Mouse (Mus musculus) induced T-regulatory cell, adult 2 months (primary cell): ENCODE results near the gene Rps21.
"Not testable (repeated sequence)": the region's sequence is repeated elsewhere in the genome, so short reads cannot be mapped to it uniquely, and the experiment has no call there.

Source experiments
- DNase-seq: peaks from one replicate; pipeline ENCODE4 v3.0.0-alpha.2; 2012; ENCODE audit warnings: low read depth

The Rps21 gene

GRCm38 (mm10) chr2:180229129-180229528 lies 28.0 kb upstream of the Rps21 start:
- DNase-seq, result no peak

DNA sequence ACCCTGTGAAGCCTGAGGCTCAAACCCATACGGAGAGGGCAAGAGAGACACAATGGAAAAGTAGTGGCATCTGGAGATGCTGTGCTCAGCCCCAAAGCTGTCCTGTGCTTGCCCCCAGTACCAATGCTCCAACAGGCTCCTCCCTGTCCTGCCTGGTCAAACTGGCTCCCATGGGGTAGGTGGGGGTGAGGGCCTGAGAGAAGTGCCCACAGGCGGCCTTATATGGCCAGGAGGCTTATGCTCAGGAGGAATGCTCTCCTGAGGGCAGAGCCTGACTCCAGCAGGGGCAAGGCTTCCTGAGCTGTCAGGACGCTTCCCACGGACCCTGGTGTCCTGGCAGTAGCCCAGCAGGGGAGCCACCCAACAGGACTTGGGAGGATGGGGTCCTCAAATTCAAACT lies 26.7 kb upstream of the Rps21 start:
- no peak for DNase-seq

- DNase-seq, result no peak
Measured at GRCm38 (mm10) chr2:180233101-180233904, 23.9 kb upstream of the Rps21 start.

DNA sequence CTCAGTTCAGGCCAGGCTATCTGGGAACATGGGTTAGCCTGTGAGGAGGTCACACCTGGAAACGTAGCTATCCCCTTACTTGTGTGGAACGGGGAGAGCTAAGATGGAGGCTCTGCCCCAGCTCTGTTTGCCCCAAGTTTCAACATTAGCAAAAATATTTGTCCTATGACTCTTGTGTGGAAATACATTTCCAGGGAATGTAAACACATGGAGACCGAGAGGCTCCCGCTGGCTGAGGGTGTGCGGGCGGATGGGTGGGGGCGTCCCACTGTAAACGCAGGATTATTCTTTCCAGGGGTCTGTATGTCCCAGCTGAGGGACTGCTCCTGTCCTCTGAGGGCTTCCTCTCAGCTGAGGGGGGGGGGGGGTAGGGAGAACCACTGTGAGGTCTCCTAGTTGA lies 22.8 kb upstream of the Rps21 start:
- DNase-seq, result no peak

DNA sequence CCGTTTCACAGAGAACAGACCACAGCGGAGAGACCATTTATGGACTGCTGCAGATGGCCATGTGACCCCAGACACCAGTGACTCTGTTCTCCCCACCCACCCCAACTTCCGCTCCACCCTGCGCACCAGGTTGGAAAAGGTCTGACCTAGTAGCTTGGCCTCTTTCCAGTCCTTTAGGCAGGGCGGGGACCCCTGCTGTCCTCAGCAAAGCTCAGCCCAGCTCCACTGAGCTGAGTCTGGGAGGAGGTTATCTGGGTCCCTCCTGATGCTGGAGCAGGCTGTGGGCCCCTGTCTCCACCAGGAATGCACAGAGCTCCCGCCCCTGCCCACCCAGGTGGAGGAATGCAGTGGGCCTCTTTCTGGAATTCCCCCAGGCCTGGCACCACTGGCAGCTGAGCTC lies 22.2 kb upstream of the Rps21 start:
- no peak for DNase-seq

- no peak for DNase-seq
Measured at GRCm38 (mm10) chr2:180235788-180236187, 21.4 kb upstream of the Rps21 start.

DNA sequence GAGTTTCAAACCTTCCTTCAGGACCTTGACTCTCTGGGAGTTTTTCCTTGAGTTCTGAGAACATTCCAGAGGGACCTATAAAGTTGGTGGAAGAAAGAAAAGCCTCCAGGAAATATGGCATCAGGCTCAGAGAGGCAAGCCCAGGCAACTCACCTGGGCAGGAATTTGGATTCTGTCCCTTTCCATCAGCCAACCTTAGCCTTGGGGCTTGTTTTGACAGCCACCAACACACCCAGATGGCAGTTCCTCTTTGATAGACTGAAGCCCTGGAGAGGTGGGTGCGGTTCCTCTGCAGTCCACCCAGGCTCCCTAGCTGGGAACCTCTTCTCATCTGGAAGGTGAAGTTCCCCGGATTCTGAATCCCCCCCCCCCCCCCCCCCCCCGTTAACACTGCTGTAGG lies 20.7 kb upstream of the Rps21 start:
- no peak for DNase-seq

GRCm38 (mm10) chr2:180236930-180237329 lies 20.2 kb upstream of the Rps21 start:
- DNase-seq, result no peak

DNA sequence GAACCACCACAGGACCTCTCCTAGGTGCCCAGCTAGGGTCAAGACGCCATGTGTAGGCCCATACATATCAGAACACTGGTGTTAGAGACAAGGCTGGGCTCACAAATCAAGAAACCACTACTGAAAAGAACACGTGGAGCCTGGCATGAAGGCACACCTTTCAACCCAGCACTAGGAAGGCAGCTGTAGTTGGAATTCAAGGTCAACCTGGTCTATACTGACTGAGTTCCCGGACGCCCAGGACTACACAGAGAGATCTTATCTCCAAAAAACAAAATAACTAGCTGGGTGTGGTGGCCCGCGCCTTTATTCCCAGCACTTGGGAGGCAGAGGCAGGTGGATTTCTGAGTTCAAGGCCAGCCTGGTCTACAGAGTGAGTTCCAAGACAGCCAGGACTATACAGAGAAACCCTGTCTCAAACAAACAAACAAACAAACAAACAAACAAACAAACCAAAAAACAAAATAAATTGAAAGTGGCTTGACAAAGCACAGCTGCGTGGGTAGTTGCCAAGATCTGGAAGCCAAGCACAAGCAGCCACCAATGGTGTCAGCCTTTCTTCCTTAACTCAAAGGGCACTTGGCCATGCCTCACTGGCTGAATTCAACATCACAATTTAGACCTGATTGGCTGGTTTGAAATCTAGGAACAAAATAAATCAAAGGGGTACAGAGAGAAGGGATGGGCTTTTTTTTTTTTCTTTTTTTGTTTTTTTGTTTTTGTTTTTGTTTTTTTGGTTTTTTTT lies 19.4 kb upstream of the Rps21 start:
- no peak for DNase-seq

DNA sequence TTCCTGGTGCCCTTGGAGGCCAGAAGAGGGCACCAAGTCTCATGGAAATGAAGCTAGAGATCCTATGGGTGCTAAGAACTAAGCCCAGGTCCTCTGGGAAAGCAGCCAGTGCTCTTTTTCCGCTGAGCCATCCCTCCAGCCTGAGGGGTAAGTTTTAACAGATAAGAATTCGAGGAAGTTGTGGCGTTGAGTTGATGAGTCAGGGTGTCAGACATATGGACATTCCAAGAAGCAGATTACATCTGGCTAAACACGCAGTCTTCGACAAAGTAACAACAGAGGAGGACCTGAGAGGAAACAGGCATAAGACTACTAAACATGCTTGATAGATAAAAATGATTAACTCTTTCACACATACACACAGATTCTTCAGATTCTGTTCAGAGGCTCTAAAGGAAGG lies 18.6 kb upstream of the Rps21 start:
- no peak for DNase-seq

DNA sequence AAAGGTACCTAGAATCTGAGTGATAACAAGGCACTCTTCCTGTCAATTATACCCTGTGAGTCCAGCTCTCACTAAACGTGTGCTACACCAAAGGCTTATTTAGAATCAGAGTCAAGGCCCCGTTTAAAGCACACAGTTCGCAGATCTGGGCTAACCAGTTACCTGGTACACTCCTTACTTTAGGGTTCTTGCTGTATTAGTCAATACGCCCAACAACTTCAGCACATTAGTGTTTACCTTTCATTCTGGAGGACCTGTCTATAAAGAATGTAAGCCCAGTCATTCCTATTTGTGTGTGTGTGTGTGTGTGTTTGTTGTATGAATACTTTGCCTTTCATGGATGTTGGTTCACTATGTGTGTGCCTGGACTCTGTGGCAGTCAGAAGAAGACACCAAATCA lies 14.1 kb upstream of the Rps21 start:
- no peak for DNase-seq

- peak; percentile 65 for DNase-seq
Measured at GRCm38 (mm10) chr2:180247916-180248315, 9.3 kb upstream of the Rps21 start.

- DNase-seq, result peak; percentile 29
Measured at GRCm38 (mm10) chr2:180248947-180249660, 8.1 kb upstream of the Rps21 start.

GRCm38 (mm10) chr2:180250930-180251611 lies 6.1 kb upstream of the Rps21 start:
- DNase-seq, result peak; percentile 92

DNA sequence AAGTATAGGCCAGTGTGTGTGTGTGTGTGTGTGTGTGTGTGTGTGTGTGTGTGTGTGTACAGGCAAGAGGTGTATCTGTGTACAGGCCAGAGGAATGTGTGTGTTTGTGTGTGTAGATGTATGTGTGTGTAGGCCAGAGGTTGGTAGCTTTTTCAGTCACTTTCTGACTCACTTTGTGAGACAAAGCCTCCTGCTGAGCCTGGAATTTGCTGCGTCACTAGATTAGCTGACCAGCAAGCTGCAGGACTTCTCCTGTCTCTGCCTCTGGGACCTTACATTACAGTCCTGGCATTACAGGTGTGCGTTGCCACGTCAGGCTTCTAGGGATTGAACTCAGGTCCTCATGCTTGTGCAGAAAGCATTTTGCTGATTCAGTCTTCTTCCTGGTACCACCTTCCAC lies 5.3 kb upstream of the Rps21 start:
- no peak for DNase-seq

DNA sequence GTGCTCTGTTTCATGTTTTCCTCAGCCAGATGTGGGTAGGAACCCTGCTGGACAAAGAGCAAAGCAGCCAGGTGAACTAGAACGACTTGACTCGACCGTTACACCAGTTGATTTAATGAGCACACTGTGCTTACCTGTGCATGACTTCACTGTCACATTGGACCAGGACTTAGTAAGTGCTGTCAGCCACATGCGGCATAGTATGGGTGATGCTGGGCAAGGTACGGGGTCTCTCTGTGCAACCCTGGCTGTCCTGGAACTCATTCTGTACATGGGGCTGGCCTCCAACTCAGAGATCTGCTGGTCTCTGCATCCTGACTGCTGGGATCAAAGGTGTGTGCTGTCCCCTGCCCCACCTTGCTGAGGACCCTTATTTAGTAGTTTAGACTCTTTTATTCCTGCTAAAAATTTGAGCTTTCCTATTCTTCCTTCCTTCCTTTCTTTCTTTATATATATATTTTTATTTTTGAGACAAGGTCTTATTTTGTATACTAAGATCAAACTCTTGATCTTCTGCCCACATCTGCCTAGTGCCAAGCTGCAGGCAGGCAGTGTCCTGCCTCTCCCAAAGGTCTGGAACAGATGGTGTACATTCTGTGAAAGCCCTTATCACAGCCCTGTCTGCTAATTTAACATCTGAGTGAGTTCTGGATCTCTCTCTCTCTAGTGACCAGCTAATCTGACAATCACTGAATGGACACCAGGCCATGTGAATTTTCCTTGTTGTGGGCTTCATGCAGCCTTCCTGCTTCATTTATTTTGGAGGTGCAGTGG lies 2.6 kb upstream of the Rps21 start:
- DNase-seq, result no peak

DNA sequence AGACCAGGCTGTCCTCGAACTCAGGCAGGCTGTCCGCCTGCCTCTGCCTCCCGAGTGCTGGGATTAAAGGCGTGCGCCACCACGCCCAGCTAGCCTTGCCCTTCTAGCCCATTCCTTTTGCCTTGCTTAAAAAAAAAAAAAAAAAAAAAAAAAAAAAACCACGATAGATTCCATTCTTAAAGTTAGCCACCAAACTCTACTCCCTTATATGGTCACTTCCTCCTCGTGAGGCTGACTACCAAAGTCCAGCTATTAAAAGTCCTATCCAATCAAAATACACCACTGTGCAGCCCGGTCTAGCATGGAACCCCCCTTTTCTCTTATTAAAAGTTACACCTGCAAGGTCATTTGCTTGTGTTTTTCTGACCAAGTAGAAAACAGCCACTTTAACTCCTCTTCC lies 1.5 kb upstream of the Rps21 start:
- peak; percentile 49 for DNase-seq

DNA sequence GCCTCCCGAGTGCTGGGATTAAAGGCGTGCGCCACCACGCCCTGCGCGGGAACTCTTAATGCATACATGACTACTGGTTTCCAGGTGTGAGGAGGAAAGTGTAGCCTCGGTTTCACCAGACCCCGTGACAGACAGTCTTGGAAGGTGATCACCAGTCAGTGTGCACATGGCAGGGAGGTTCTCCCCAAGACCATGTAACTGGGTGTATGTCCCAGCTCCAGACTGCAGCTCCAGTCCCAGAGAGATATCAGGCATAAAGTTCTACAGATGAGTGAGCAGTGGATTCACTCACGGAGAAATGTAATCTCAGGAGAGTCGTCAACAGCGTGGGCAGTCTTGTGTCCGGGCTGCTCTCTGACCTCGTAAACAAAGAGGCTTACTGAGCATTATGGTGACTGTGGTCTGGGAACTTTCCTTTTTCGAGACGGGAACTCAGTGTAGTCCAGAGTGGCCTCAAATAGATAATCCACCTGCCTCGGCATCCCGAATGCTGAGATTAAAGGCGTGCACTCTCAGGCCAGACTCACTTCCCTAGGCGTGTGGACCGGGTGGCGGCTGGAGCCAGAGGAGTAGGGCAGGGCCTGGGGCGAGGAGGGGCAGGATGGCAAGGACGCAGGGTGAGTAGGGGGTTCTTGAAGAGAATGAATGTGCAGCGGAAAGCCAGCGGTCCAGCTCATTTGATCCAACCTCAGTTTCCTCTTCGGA lies 729 bp upstream of the Rps21 start:
- no peak for DNase-seq

GRCm38 (mm10) chr2:180257963-180258865 lies 1.0 kb downstream of the Rps21 start:
- no peak for DNase-seq

DNA sequence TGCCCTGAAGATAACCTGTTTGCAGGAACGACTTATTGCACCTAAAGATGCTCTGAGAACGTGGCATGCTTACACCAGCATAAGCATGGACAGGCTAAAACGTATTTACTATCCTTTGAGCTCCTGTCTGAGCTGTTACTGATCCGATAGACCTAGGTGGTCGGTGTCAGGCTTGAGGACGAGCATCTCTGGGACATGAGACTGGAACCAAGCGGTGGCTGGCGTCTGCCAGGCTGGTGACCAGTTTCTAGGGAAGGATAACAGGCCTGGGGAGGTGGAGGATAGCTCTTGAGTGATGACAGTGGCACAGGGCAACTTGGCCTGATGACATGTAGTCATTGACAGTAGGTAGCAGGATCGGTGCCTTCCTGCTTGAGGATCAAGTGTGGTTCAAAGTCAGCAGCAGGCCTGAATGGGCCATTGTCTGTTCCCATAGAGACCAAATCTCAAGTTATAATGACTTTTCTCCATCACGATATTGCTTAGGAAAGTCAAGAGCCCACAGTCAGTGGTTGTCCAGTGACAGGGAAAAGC lies 1.8 kb downstream of the Rps21 start:
- DNase-seq, result not testable (repeated sequence)
